Mouse (Mus musculus): ENCODE results near the gene Cdpf1.

Gene Cdpf1

GRCm38 (mm10) chr15:85811535-85812277 is at the start of gene Cdpf1:
TSS of gene Cdpf1 (minus strand) at chr15:85811697.
- DNase-seq (ENCODE audit: low spot score): peak; percentile 99

GRCm38 (mm10) chr15:85859490-85860031 is 48.1 kb upstream of the Cdpf1 start, which contains the start of gene Gtse1:
TSS of gene Gtse1 (plus strand) at chr15:85859745.
- DNase-seq (ENCODE audit: low spot score): peak; percentile 98

GRCm38 (mm10) chr15:85858980-85859489 is 47.5 kb upstream of the Cdpf1 start:
- DNase-seq (ENCODE audit: low spot score): peak; percentile 64

GRCm38 (mm10) chr15:85851656-85852392 is 40.3 kb upstream of the Cdpf1 start:
- DNase-seq (ENCODE audit: low spot score): peak; percentile 31

GRCm38 (mm10) chr15:85845071-85845470 is 33.6 kb upstream of the Cdpf1 start:
- DNase-seq (ENCODE audit: low spot score): no peak

- DNase-seq (ENCODE audit: low spot score): no peak
Measured at GRCm38 (mm10) chr15:85841796-85842360, 30.4 kb upstream of the Cdpf1 start.

- DNase-seq (ENCODE audit: low spot score): no peak
Measured at GRCm38 (mm10) chr15:85840983-85841382, 29.5 kb upstream of the Cdpf1 start.

GRCm38 (mm10) chr15:85836887-85837286 is 25.4 kb upstream of the Cdpf1 start:
- DNase-seq (ENCODE audit: low spot score): no peak

- no peak for DNase-seq (ENCODE audit: low spot score)
Measured at GRCm38 (mm10) chr15:85835335-85835734, 23.8 kb upstream of the Cdpf1 start.

GRCm38 (mm10) chr15:85832599-85832998 is 21.1 kb upstream of the Cdpf1 start:
- DNase-seq (ENCODE audit: low spot score): no peak

GRCm38 (mm10) chr15:85831954-85832590 is 20.6 kb upstream of the Cdpf1 start, which contains the start of gene Ttc38:
TSS of gene Ttc38 (plus strand) at chr15:85832306.
- no peak for DNase-seq (ENCODE audit: low spot score)

GRCm38 (mm10) chr15:85829470-85829869 is 18.0 kb upstream of the Cdpf1 start:
- DNase-seq (ENCODE audit: low spot score): no peak

GRCm38 (mm10) chr15:85828071-85828470 is 16.6 kb upstream of the Cdpf1 start:
- DNase-seq (ENCODE audit: low spot score): no peak

GRCm38 (mm10) chr15:85826676-85827075 is 15.2 kb upstream of the Cdpf1 start:
- no peak for DNase-seq (ENCODE audit: low spot score)

- no peak for DNase-seq (ENCODE audit: low spot score)
Measured at GRCm38 (mm10) chr15:85822011-85822359, 10.5 kb upstream of the Cdpf1 start.

- peak; percentile 35 for DNase-seq (ENCODE audit: low spot score)
Measured at GRCm38 (mm10) chr15:85821203-85822010, 9.9 kb upstream of the Cdpf1 start, which contains the start of gene Pkdrej. TSS of gene Pkdrej (minus strand) at chr15:85821734.

- DNase-seq (ENCODE audit: low spot score): no peak
Measured at GRCm38 (mm10) chr15:85813428-85813827, 1.9 kb upstream of the Cdpf1 start.

GRCm38 (mm10) chr15:85810806-85811521 is 533 bp downstream of the Cdpf1 start:
- DNase-seq (ENCODE audit: low spot score): no peak

GRCm38 (mm10) chr15:85810462-85810805 is 1.1 kb downstream of the Cdpf1 start:
- DNase-seq (ENCODE audit: low spot score): no peak

- DNase-seq (ENCODE audit: low spot score): no peak
Measured at GRCm38 (mm10) chr15:85809091-85809490, 2.4 kb downstream of the Cdpf1 start.
